In the genomic region with DNA sequence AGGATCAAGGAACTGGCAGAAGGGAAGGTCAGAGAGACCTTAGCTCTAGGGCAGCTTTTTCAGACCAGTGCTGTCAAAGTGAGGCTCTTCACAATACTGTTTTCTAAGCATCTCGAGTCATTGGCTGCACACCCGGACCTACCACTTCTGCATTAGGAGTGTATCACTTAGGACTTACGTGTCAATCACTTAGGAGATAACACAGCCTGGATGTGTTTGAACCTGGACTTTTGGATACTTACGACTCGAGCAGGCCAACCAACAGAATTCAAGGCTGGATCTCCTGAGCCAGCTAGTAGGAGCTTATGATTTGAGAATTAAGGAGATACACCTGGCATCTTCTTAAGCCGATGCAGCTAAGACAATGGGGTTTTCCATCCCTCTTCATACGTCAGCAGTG, we compare ENCODE assay signal across 2 mouse cellular contexts.
TF ChIP-seq lines count a peak whose summit lies in the region.

No protein-coding gene starts in this region.

TF ChIP-seq in CH12.LX, 34 proteins besides CTCF, POLR2A, EP300 and RAD21 (continued from another document):
- TF ChIP-seq PAX5 (IDR thresholded peaks at IDR 0.05; ENCODE audit: low read length), result no peak
- no peak for TF ChIP-seq BHLHE40 (IDR thresholded peaks at IDR 0.05; ENCODE audit: low read depth, low read length)
- TF ChIP-seq TCF12 (IDR thresholded peaks at IDR 0.05; ENCODE audit: low read depth, low read length), result no peak
- TF ChIP-seq HCFC1 (IDR thresholded peaks at IDR 0.05; ENCODE audit: low read depth, low read length), result no peak
- TF ChIP-seq KAT2A (IDR thresholded peaks at IDR 0.05; ENCODE audit: insufficient replicate concordance, low read length), result no peak
- no peak for TF ChIP-seq JUND (conservative IDR thresholded peaks at IDR 0.05; ENCODE audit: low read depth, low read length)
- no peak for TF ChIP-seq JUN (IDR thresholded peaks at IDR 0.05; ENCODE audit: insufficient read depth, low read depth, low read length)
- TF ChIP-seq ZNF384 (IDR thresholded peaks at IDR 0.05; ENCODE audit: low read depth, low read length), result no peak
- no peak for TF ChIP-seq UBTF (IDR thresholded peaks at IDR 0.05; ENCODE audit: low read depth, low read length)
- TF ChIP-seq E2F4 (IDR thresholded peaks at IDR 0.05; ENCODE audit: insufficient replicate concordance, low read depth, low read length), result no peak
- TF ChIP-seq SIN3A (IDR thresholded peaks at IDR 0.05; ENCODE audit: low read length), result no peak
- no peak for TF ChIP-seq RCOR1 (conservative IDR thresholded peaks at IDR 0.05; ENCODE audit: low read depth, low read length)
- no peak for TF ChIP-seq ZKSCAN1 (IDR thresholded peaks at IDR 0.05; ENCODE audit: borderline replicate concordance, low read depth, low read length)
- TF ChIP-seq USF1 (IDR thresholded peaks at IDR 0.05; ENCODE audit: low read depth, low read length), result no peak
- no peak for TF ChIP-seq ELF1 (IDR thresholded peaks at IDR 0.05; ENCODE audit: low read depth, low read length)

TF ChIP-seq in MEL, 35 proteins besides CTCF, POLR2A, EP300 and RAD21 (continued from another document):
- TF ChIP-seq ZKSCAN1 (IDR thresholded peaks at IDR 0.05; ENCODE audit: low read depth, low read length) (no peak), MEF2A (IDR thresholded peaks at IDR 0.05; ENCODE audit: extremely low read depth, insufficient replicate concordance, low read depth, low read length, poor library complexity, severe bottlenecking) (no peak), GATA1 (IDR thresholded peaks at IDR 0.05; ENCODE audit: low read depth, low read length) (peak; percentile 76), TAL1 (IDR thresholded peaks at IDR 0.05; ENCODE audit: low read length) (no peak), HCFC1 (IDR thresholded peaks at IDR 0.05; ENCODE audit: low read depth, low read length) (no peak), USF1 (IDR thresholded peaks at IDR 0.05; ENCODE audit: low read depth, low read length) (no peak), TBP (IDR thresholded peaks at IDR 0.05; ENCODE audit: low read depth, low read length) (peak; percentile 48; the same call in 1 of the 2 replicates)
